Mouse (Mus musculus) G1E (cell line): ENCODE measurements at regions not wholly inside any gene's neighbourhood (a gene's known extent, or its start where the extent isn't known, plus 50 kb on each side); places are given as distances from the start of the nearest gene placed in this dataset.

Experiments used
- CTCF ChIP-seq: IDR thresholded peaks from 2 replicates; pipeline ENCODE4 v1.5.1; 2012; ENCODE audit warnings: low read depth, low read length, inconsistent platforms, mixed read lengths
- GATA1 ChIP-seq: IDR thresholded peaks from 2 replicates; pipeline ENCODE4 v1.6.1; 2012; ENCODE audit warnings: borderline replicate concordance, low read length, inconsistent platforms, mixed read lengths
- GATA2 ChIP-seq: IDR thresholded peaks from 2 replicates; pipeline ENCODE4 v1.6.1; 2012; ENCODE audit warnings: low read depth, low read length, inconsistent platforms, borderline replicate concordance
- POLR2AphosphoS5 ChIP-seq: IDR thresholded peaks from 2 replicates; pipeline ENCODE4 v1.6.1; 2012; ENCODE audit warnings: low read depth, low read length, inconsistent platforms; ENCODE audit not compliant: insufficient replicate concordance
- TAL1 ChIP-seq: conservative IDR thresholded peaks from 2 replicates; pipeline ENCODE4 v1.6.1; 2012; ENCODE audit warnings: low read depth, low read length, inconsistent platforms, mixed read lengths

DNA sequence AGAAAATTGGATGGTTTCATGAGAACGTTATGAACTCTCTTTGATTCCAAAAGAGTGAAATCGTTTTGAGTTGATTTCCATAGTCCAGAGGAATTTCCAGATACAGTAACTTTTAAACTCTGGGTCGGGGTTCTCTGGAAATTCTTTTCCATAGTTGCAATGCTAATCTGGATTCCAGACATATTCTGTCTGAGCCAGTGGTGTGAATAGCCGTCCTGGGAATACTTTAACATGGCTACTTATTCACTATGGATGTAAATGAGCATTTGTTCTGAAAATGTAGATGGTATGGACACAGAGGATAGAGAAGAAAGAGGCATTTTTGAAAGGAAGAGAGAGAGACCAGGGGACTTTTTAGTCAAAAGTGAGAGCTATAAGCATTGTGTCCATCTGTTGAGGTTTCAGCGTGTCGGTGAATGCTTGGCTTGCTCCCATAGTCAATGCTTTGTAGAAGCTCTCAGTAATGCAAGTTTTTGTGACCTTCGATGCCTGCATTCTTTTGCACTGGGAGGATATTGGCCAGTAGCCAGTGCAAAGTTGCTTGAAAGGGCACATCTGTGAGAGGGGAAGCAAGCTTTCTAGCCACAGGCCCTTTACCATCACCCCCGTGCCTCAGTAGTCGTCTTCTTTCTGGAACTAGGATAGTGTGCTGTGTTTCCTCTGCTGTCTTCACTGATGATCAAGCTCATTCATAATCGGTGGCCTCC, 208.9 kb downstream of the Gm19410 start:
- no peak for TF ChIP-seq POLR2AphosphoS5
- TF ChIP-seq CTCF = no peak
- no peak for TF ChIP-seq GATA2
- TF ChIP-seq TAL1 = no peak
- no peak for TF ChIP-seq GATA1
